ENCODE assay signal across 11 mouse cellular contexts in genomic region chr7:6240841-6241425, GRCm38 (mm10). TPM values are rescaled to one million over a fixed set of nuclear protein-coding genes. Genes with fewer than 3 reads are reported as not detected.
A peak's percentile ranks its signal among the peaks of the same experiment; 100 is the strongest.
DNase-seq lines count a peak whose midpoint lies in the region; TF ChIP-seq lines count a peak whose summit lies in the region.
"Not testable (repeated sequence)": the region's sequence is repeated elsewhere in the genome, so short reads cannot be mapped to it uniquely, and the experiment has no call there.
"Had no signal": no experiment of that assay in that cellular context is flagged by ENCODE, and none has a peak within 500 bp of the region (broad histone marks: within the 10 kb centered on the region; RNA-seq: fewer than 3 reads in every experiment).

No protein-coding gene starts in this region.

- peak; percentile 50; the same call in 1 of the 2 replicates for TF ChIP-seq CTCF in spleen, adult 2 months (IDR thresholded peaks at IDR 0.05; ENCODE audit: extremely low read depth, insufficient read depth, insufficient read length, insufficient replicate concordance)

- intact Hi-C loops in left cerebral cortex, postnatal 14 days (cut with DNase I): loop anchor here (5.0 kb wide), 1 partner anchor 41 kb away; no protein-coding TSS in a partner anchor

- not testable (repeated sequence) for H3K4me1 ChIP-seq in midbrain, embryonic 10.5 days; spleen, adult 2 months (ENCODE audit: control insufficient read depth, insufficient read depth, insufficient read length)

- H3K27me3 ChIP-seq in midbrain, embryonic 10.5 days (ENCODE audit: low read depth, poor library complexity, severe bottlenecking); spleen, adult 2 months (ENCODE audit: control insufficient read depth, insufficient read depth, low read length): not testable (repeated sequence)

- H3K4me3 ChIP-seq in midbrain, embryonic 10.5 days; spleen, adult 2 months (ENCODE audit: extremely low read depth, insufficient read depth, insufficient read length): not testable (repeated sequence)

- 6% methylated on average over 1 of the region's 1 CpGs for WGBS in midbrain, embryonic 10.5 days
- whole genome bisulfite sequencing in spleen, adult 2 months: 26% methylated on average over 1 of the region's 1 CpGs

- DNase-seq in 416B (ENCODE audit: low read depth): peak; percentile 60
- DNase-seq in adipocyte (ENCODE audit: low spot score): peak; percentile 69
- DNase-seq in cerebellum, postnatal 10 days: peak; percentile 63 to 72
- DNase-seq in gastrocnemius, postnatal 10 days: peak; percentile 33
- DNase-seq in kidney, adult 18-20 months: peak; percentile 44
- DNase-seq in left cerebral cortex, postnatal 14 days (ENCODE audit: low spot score in 2 of 2): peak; percentile 20 to 43
- DNase-seq in midbrain, embryonic 10.5 days (ENCODE audit: low spot score): peak; percentile 25
- peak; percentile 15 to 30 for DNase-seq in spleen, adult 2 months (ENCODE audit: low read depth in 1 of 2, low spot score in 2 of 2)

- not testable (repeated sequence) for H3K9me3 ChIP-seq in midbrain, embryonic 10.5 days (replicated peaks)

- not testable (repeated sequence) for H3K36me3 ChIP-seq in midbrain, embryonic 10.5 days; spleen, adult 2 months (ENCODE audit: control insufficient read depth, insufficient read depth, low read length)

- H3K27ac ChIP-seq in midbrain, embryonic 10.5 days (replicated peaks); spleen, adult 2 months (ENCODE audit: insufficient read depth, low read length): not testable (repeated sequence)

- TF ChIP-seq POLR2A in spleen, adult 2 months (IDR thresholded peaks at IDR 0.05; ENCODE audit: low read depth, low read length): not testable (repeated sequence)

RNA-seq across cellular contexts. Expression of gene Epp13, which starts 11.6 kb away (rescaled TPM):
- total RNA-seq in gastrocnemius, postnatal 10 days (2021): not detected
- not detected for total RNA-seq in left cerebral cortex, postnatal 14 days (2021)
- polyA plus RNA-seq in midbrain, embryonic 10.5 days (2016; fragmentation: Nextera tagmentation; extraction: Ambion mirVana): not detected in 2 replicates
- not detected in 2 replicates for polyA plus RNA-seq in spleen, adult 2 months (2012; rRNA removed)
- polyA plus RNA-seq: forebrain, embryonic 13.5 days; macrophage had no signal

RNA-seq across cellular contexts. Expression of gene Zscan5b, which starts 18.9 kb away (rescaled TPM):
- total RNA-seq in gastrocnemius, postnatal 10 days (2021): not detected
- not detected for total RNA-seq in left cerebral cortex, postnatal 14 days (2021)
- not detected in 2 replicates for polyA plus RNA-seq in midbrain, embryonic 10.5 days (2016; fragmentation: Nextera tagmentation; extraction: Ambion mirVana)
- polyA plus RNA-seq in spleen, adult 2 months (2012; rRNA removed): not detected in 2 replicates
- polyA plus RNA-seq: forebrain, embryonic 13.5 days; hindbrain, embryonic 13.5 days; macrophage had no signal

RNA-seq across cellular contexts. Expression of gene Galp, which starts 44.0 kb away (rescaled TPM):
- total RNA-seq in gastrocnemius, postnatal 10 days (2021): not detected
- total RNA-seq in left cerebral cortex, postnatal 14 days (2021): not detected
- polyA plus RNA-seq in midbrain, embryonic 10.5 days (2016; fragmentation: Nextera tagmentation; extraction: Ambion mirVana): not detected in 2 replicates
- polyA plus RNA-seq in spleen, adult 2 months (2012; rRNA removed): not detected in 2 replicates
- polyA plus RNA-seq: forebrain, embryonic 13.5 days; hindbrain, embryonic 13.5 days; macrophage had no signal

RNA-seq across cellular contexts. Expression of gene Zfp667, which starts 45.4 kb away (rescaled TPM):
- total RNA-seq in gastrocnemius, postnatal 10 days (2021): 1 to 10 TPM; 3.0 to 3.6 TPM
- 10 to 100 TPM; 10.1 to 12.1 TPM for total RNA-seq in left cerebral cortex, postnatal 14 days (2021)
- 6.3 and 7.7 TPM in 2 replicates for polyA plus RNA-seq in midbrain, embryonic 10.5 days (2016; fragmentation: Nextera tagmentation; extraction: Ambion mirVana)
- 0.35 and 0.44 TPM in 2 replicates for polyA plus RNA-seq in spleen, adult 2 months (2012; rRNA removed)
